Mouse (Mus musculus): Measurements from ENCODE around the gene Tmem199. TPM values are rescaled to one million over a fixed set of nuclear protein-coding genes. Genes with fewer than 3 reads are reported as not detected.

Tmem199 gene
- polyA plus RNA-seq, 1 experiment = 35.0 TPM

DNA sequence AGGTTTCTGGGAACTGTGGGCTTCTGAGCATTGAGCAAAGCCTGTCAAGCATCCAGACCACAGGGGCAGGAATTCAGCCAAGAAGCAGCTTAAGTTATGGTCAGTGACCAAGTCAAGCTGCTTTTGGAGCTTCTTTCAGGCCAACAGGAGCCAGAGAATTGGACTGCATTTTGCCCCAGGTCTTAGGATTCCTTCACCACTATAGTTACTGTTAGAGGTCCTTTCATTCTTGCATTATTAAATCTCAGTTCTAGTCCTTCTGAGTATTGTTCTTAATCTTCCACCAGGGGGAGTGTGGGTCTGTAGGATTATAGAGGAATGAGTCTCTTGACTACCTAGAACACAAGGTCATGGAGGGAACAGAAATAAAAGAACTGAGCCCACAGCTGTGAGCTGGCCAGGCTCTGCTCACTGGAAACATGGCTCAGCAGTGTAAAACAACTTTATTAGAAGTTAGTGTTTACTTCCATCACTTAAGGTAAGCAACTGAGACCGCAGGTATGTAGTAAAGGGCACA, 10.6 kb upstream of the Tmem199 start:
- TF ChIP-seq MYOD1 (IDR thresholded peaks at IDR 0.05; ENCODE audit: control insufficient read depth in 1 of 3, insufficient read length in 2 of 3, low read depth in 2 of 3) (no peak), POLR2AphosphoS2 (IDR thresholded peaks at IDR 0.05; ENCODE audit: insufficient read length, low read depth) (peak; percentile 20), SRF (IDR thresholded peaks at IDR 0.05; ENCODE audit: control insufficient read depth, insufficient read length, low read depth) (no peak), CEBPB (IDR thresholded peaks at IDR 0.05; ENCODE audit: insufficient read depth, poor library complexity, severe bottlenecking) (no peak), TCF3 (IDR thresholded peaks at IDR 0.05; ENCODE audit: insufficient read length, low read depth) (no peak)
- Histone ChIP-seq H3K79me2 (ENCODE audit: control insufficient read depth, insufficient read depth) (no peaks in the 10 kb centered on the region), H3K4me3 (no peak overlapping the region)

DNA sequence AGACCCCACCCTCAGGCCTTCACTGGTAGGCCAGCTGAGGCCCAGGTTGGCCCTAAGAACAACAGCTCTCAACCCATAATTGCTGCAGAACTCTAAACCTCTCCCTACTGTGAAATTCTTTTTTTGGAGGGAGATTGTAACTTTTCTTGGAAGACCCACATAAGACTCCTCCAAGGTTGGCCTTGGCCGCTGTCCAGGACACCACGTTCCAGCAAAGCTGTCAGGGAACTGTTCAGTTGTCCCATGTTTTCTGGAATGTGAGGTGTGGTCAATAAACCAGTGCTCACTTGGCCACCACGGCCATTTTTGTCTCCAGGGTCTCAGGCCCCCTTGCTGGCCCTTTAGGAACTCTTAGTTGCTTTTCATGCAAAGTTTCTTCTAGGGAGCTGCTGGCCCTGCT, 9.9 kb upstream of the Tmem199 start:
- Histone ChIP-seq H3K4me2 (ENCODE audit: low read depth) (no peak overlapping the region), H3K4me3 (no peak overlapping the region), H3K79me2 (ENCODE audit: control insufficient read depth, insufficient read depth) (no peaks in the 10 kb centered on the region), H3ac (ENCODE audit: control insufficient read depth, insufficient read length) (no peak overlapping the region), H3K36me3 (ENCODE audit: control insufficient read depth, insufficient read depth) (peaks cover 63% of the 10 kb centered on the region), H3K27me3 (ENCODE audit: control insufficient read depth, insufficient read depth, insufficient read length) (no peaks in the 10 kb centered on the region)
- no peak for TF ChIP-seq POLR2A (IDR thresholded peaks at IDR 0.05; ENCODE audit: insufficient read length, low read depth)

More for the DNA sequence above, 10.6 kb upstream of the Tmem199 start:
- H3K4me2 ChIP-seq (ENCODE audit: low read depth) = no peak overlapping the region
- no peak overlapping the region for H3ac ChIP-seq (ENCODE audit: control insufficient read depth, insufficient read length)
- H3K27me3 ChIP-seq (ENCODE audit: control insufficient read depth, insufficient read depth, insufficient read length) = no peaks in the 10 kb centered on the region
- H3K36me3 ChIP-seq (ENCODE audit: control insufficient read depth, insufficient read depth) = peaks cover 67% of the 10 kb centered on the region

DNA sequence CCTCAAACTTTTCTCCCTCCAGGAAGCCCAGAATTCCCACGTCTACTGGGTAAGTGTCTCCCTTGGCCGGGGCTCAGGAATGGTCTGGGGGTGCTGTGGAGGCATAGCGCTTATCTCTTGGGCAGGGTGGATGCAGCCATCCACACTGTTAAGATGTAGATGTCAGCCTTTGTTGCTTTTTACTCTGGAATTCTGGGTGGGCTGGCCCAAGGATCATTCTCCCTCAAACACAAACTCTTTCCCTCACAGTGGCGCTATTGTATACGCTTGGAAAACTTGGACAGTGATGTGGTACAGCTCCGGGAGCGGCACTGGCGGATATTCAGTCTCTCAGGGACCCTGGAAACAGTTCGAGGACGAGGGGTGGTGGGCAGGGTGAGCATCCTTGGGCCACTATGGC, 7.0 kb upstream of the Tmem199 start:
- no peak for TF ChIP-seq MYOD1 (IDR thresholded peaks at IDR 0.05; ENCODE audit: control insufficient read depth in 1 of 3, insufficient read length in 2 of 3, low read depth in 2 of 3)
- TF ChIP-seq MYOG (IDR thresholded peaks at IDR 0.05; ENCODE audit: control insufficient read depth in 1 of 3, insufficient read depth in 1 of 3, insufficient read length in 2 of 3, low read depth in 2 of 3) = no peak
- no peak for TF ChIP-seq TCF3 (IDR thresholded peaks at IDR 0.05; ENCODE audit: insufficient read length, low read depth)
- no peak for TF ChIP-seq USF1 (IDR thresholded peaks at IDR 0.05; ENCODE audit: low read depth)
- TF ChIP-seq POLR2A (IDR thresholded peaks at IDR 0.05; ENCODE audit: insufficient read length, low read depth) = no peak
- peak; percentile 56 for TF ChIP-seq POLR2AphosphoS2 (IDR thresholded peaks at IDR 0.05; ENCODE audit: insufficient read length, low read depth)
- no peak for TF ChIP-seq MAX (IDR thresholded peaks at IDR 0.05; ENCODE audit: low read depth)
- no peak for TF ChIP-seq TCF12 (IDR thresholded peaks at IDR 0.05; ENCODE audit: insufficient read depth, poor library complexity, severe bottlenecking)

DNA sequence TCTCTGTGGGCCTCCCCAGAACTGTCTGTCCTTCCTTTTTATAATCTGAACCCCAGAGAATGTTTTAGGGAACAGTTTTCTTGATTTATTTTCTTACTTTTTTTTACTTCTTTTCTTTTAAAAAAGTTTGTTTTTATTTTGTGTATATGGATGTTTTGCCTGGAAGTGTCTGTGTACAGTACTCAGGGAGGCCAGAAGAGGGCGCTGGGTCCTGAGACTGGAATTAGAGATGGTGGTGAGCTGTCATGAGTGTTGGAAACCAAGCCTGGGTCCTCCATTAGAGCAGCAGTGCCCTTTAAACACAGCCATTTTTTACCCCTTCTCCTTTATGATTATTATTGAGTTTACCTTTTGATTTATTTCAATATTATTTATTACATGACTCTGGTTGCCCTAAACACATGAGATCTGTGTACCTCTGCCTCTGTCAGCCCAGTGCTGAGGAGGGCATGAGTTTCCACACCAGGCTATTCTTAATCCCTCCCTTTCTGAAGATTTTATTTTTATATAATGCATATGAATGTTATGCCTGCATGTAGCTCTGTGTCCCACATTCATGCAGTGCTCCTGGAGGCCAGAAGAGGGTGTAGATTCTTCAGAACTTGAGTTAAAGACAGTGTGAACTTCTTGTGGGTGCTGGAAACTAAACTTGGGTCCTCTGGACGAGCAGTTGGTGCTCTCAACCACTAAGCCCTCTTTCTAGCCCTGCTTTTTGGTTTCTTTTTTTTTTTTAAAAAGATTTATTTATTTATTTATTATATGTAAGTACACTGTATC, 3.8 kb upstream of the Tmem199 start:
- H3K27me3 ChIP-seq (ENCODE audit: control insufficient read depth, insufficient read depth, insufficient read length) = no peaks in the 10 kb centered on the region
- TF ChIP-seq E2F4 (IDR thresholded peaks at IDR 0.05; ENCODE audit: insufficient read depth) (no peak), USF1 (IDR thresholded peaks at IDR 0.05; ENCODE audit: low read depth) (no peak), REST (IDR thresholded peaks at IDR 0.05; ENCODE audit: insufficient read depth, insufficient read length) (no peak), MYOD1 (IDR thresholded peaks at IDR 0.05; ENCODE audit: control insufficient read depth in 1 of 3, insufficient read length in 2 of 3, low read depth in 2 of 3) (no peak), POLR2A (IDR thresholded peaks at IDR 0.05; ENCODE audit: insufficient read length, low read depth) (no peak), MAX (IDR thresholded peaks at IDR 0.05; ENCODE audit: low read depth) (no peak), TCF3 (IDR thresholded peaks at IDR 0.05; ENCODE audit: insufficient read length, low read depth) (no peak), MYOG (IDR thresholded peaks at IDR 0.05; ENCODE audit: control insufficient read depth in 1 of 3, insufficient read depth in 1 of 3, insufficient read length in 2 of 3, low read depth in 2 of 3) (no peak), SRF (IDR thresholded peaks at IDR 0.05; ENCODE audit: control insufficient read depth, insufficient read length, low read depth) (no peak), POLR2AphosphoS2 (IDR thresholded peaks at IDR 0.05; ENCODE audit: insufficient read length, low read depth) (no peak)
- peaks cover 35% of the 10 kb centered on the region for H3K36me3 ChIP-seq (ENCODE audit: control insufficient read depth, insufficient read depth)
- H3ac ChIP-seq (ENCODE audit: control insufficient read depth, insufficient read length) = no peak overlapping the region
- H3K4me3 ChIP-seq = no peak overlapping the region
- peaks cover 29% of the 10 kb centered on the region for H3K79me2 ChIP-seq (ENCODE audit: control insufficient read depth, insufficient read depth)
- H3K4me2 ChIP-seq (ENCODE audit: low read depth) = no peak overlapping the region

More for the DNA sequence above, 7.0 kb upstream of the Tmem199 start:
- H3K36me3 ChIP-seq (ENCODE audit: control insufficient read depth, insufficient read depth) = peaks cover 53% of the 10 kb centered on the region
- H3K4me3 ChIP-seq = no peak overlapping the region
- peaks cover 2% of the 10 kb centered on the region for H3K79me2 ChIP-seq (ENCODE audit: control insufficient read depth, insufficient read depth)
- no peak overlapping the region for H3K4me2 ChIP-seq (ENCODE audit: low read depth)
- no peaks in the 10 kb centered on the region for H3K27me3 ChIP-seq (ENCODE audit: control insufficient read depth, insufficient read depth, insufficient read length)
- no peak overlapping the region for H3ac ChIP-seq (ENCODE audit: control insufficient read depth, insufficient read length)

DNA sequence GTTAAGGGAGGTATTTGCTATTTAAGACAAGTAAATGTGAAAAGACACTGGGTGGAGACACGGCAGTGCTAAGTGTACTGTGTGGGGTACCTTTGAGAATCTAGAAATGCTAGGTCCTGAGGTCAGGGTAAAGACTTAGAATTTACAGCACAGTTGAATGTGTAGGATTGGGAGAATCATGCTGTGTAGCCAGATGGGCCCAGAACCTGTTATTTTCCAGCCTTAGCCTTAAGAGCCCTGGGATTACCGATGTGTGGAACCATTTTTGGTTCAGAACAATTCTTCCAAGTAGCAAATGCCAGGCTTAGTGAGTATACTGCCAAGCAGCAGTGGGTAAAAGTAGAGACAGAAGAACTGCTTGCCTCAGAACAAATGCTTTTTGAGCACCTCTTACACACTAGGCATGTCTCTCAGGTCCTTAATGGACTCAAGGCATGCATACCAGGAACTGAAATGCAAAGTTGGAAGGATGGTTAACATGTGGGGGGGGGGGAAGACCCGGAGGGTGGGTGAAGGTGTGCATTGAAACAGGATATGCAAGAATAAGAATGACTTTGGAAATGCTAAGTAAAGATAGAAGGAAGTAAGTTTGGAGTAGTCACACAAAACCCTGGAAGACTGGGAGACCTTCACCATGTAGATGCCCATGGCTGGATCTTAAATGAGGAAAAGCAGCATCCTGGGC, 1.3 kb upstream of the Tmem199 start:
- H3K36me3 ChIP-seq (ENCODE audit: control insufficient read depth, insufficient read depth) = peaks cover 25% of the 10 kb centered on the region

More for the DNA sequence above, 1.3 kb upstream of the Tmem199 start:
- H3ac ChIP-seq (ENCODE audit: control insufficient read depth, insufficient read length) = peak overlapping the region; percentile 93
- TF ChIP-seq MYOG (IDR thresholded peaks at IDR 0.05; ENCODE audit: control insufficient read depth in 1 of 3, insufficient read depth in 1 of 3, insufficient read length in 2 of 3, low read depth in 2 of 3) (no peak), E2F4 (IDR thresholded peaks at IDR 0.05; ENCODE audit: insufficient read depth) (no peak), CEBPB (IDR thresholded peaks at IDR 0.05; ENCODE audit: insufficient read depth, poor library complexity, severe bottlenecking) (no peak), POLR2AphosphoS2 (IDR thresholded peaks at IDR 0.05; ENCODE audit: insufficient read length, low read depth) (no peak), TCF3 (IDR thresholded peaks at IDR 0.05; ENCODE audit: insufficient read length, low read depth) (no peak), TCF12 (IDR thresholded peaks at IDR 0.05; ENCODE audit: insufficient read depth, poor library complexity, severe bottlenecking) (no peak), MYOD1 (IDR thresholded peaks at IDR 0.05; ENCODE audit: control insufficient read depth in 1 of 3, insufficient read length in 2 of 3, low read depth in 2 of 3) (no peak), REST (IDR thresholded peaks at IDR 0.05; ENCODE audit: insufficient read depth, insufficient read length) (no peak), MAX (IDR thresholded peaks at IDR 0.05; ENCODE audit: low read depth) (no peak), SRF (IDR thresholded peaks at IDR 0.05; ENCODE audit: control insufficient read depth, insufficient read length, low read depth) (no peak), POLR2A (IDR thresholded peaks at IDR 0.05; ENCODE audit: insufficient read length, low read depth) (no peak), USF1 (IDR thresholded peaks at IDR 0.05; ENCODE audit: low read depth) (no peak)
- H3K79me2 ChIP-seq (ENCODE audit: control insufficient read depth, insufficient read depth) = peaks cover 29% of the 10 kb centered on the region
- peak overlapping the region; percentile 92 for H3K4me3 ChIP-seq
- no peaks in the 10 kb centered on the region for H3K27me3 ChIP-seq (ENCODE audit: control insufficient read depth, insufficient read depth, insufficient read length)
- H3K4me2 ChIP-seq (ENCODE audit: low read depth) = peak overlapping the region; percentile 71

Measured in myocyte (in vitro differentiated cells).